Mouse (Mus musculus): ENCODE measurements around the gene Zfp526. TPM values are rescaled to one million over a fixed set of nuclear protein-coding genes. Genes with fewer than 3 reads are reported as not detected.
A peak's percentile ranks its signal among the peaks of the same experiment; 100 is the strongest.

Zfp526 gene
- polyA plus RNA-seq, 1 experiment from 2014 or later = 2.9 TPM

DNA sequence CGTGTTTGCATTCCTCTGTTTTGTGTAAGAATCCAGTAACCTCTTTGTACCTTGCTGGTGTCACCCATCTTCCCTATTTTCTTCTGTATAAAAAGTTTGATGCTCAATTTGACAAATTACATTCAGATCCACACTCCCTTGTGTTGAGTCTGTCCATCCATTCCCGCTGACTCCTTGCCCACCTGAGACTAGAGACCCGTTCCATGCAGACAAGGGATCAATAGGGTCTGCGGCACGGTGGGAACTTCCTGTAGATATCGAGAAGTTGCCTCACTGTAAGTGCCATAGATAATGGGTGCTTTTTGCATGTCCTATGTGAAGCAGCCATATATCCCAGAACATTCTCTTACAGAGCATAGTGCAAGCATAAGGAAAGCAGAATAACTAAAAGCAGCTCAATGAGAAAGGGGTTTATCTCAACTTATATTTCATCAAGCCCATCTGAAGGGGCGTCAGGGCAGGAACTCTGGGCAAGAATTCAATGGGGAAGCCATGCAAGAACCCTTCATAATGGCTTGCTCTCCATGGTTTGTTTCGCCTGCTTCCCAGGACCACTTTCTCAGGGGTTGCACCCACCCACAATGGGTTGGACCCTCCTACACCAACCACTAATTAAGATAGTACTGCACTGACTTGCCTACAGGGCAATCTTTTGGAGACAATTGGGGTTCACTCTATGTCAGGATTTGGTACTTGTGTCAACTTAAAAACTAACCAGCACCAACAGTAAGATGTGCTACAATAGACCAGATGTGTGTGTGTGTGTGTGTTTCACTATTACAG, 45.1 kb downstream of the Zfp526 start:
- Histone ChIP-seq H3K9ac (no peak overlapping the region), H3K36me3 (peaks cover 7% of the 10 kb centered on the region), H3K27ac (no peak overlapping the region), H3K4me2 (replicated peaks) (peak overlapping the region; percentile 58), H3K9me3 (no peaks in the 10 kb centered on the region), H3K27me3 (replicated peaks) (no peaks in the 10 kb centered on the region; the same call in 1 of the 2 replicates), H3K4me3 (no peak overlapping the region), H3K4me1 (peaks cover 21% of the 10 kb centered on the region)
- 87% methylated on average over 8 of the region's 8 CpGs for WGBS
- ATAC-seq (ENCODE audit: low FRiP score, low read depth) = no peak

DNA sequence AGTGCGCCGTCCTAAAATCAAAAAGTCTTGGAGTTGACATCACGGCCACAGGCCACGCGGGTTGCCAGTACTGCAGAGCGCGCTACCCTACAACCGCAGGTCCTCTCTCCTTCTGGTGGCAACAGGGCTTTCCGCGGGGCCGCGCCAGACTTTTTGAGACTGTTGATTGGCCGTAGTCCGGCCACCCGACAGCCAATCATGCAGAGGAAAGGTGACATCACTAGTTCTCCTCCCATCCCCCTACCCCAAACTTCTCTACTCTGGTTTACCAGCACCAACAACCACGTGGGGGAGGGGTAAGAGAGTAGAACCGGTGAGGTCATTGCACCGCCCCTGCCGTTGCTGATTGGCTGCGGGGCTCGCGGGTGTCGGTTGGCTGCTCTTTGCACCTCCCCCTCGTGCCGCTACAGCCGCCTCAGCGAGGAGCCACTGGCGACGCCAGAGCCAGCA, 46.1 kb downstream of the Zfp526 start, which contains the start of gene Cic:
TSS of gene Cic (plus strand) at position 404 of the 450 bp plus-strand sequence.
- no peaks in the 10 kb centered on the region for H3K9me3 ChIP-seq
- peak within 1 kb of the TSS; percentile 82 for H3K4me3 ChIP-seq
- H3K4me2 ChIP-seq (replicated peaks) = peak within 1 kb of the TSS; percentile 80
- ATAC-seq (ENCODE audit: low FRiP score, low read depth) = peak; percentile 89
- peaks cover 21% of the 10 kb centered on the region for H3K4me1 ChIP-seq
- under 1% methylated on average over 29 of the region's 29 CpGs for WGBS
- H3K36me3 ChIP-seq = peaks cover 16% of the 10 kb centered on the region
- no peaks in the 10 kb centered on the region; the same call in 1 of the 2 replicates for H3K27me3 ChIP-seq (replicated peaks)
- H3K9ac ChIP-seq = peak within 1 kb of the TSS; percentile 84
- H3K27ac ChIP-seq = peak within 1 kb of the TSS; percentile 75

- H3K27ac ChIP-seq = peak overlapping the region; percentile 75
- peak; percentile 95 for ATAC-seq (ENCODE audit: low FRiP score, low read depth)
- no peaks in the 10 kb centered on the region; the same call in 1 of the 2 replicates for H3K27me3 ChIP-seq (replicated peaks)
- peak overlapping the region; percentile 80 for H3K4me2 ChIP-seq (replicated peaks)
- H3K4me1 ChIP-seq = peaks cover 21% of the 10 kb centered on the region
- H3K36me3 ChIP-seq = peaks cover 22% of the 10 kb centered on the region
- H3K9me3 ChIP-seq = no peaks in the 10 kb centered on the region
- peak overlapping the region; percentile 84 for H3K9ac ChIP-seq
- peak overlapping the region; percentile 82 for H3K4me3 ChIP-seq
- under 1% methylated on average over 33 of the region's 33 CpGs for WGBS
These were observed 46.7 kb downstream of the Zfp526 start for GRCm38 (mm10) chr7:25267751-25268463.

DNA sequence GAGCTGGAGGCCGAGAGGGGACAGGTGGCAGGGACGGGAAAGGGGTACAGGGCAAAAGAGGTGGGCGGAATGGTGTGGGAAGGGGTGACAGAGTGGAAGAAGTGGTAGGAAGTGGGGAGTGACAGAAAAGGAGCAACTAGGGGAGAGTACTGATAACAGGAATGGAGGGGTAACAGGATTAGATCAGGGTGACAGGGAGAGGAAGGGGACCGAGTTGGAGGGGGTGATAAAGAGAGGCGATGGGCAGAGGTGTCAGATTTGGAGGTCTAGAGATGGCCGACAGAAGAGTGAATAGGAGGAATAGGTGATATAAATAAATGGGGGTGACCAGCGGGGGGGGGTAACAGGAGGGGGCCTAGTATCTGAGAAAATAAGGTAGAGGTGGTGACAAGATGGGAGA, 47.4 kb downstream of the Zfp526 start:
- H3K9ac ChIP-seq = peak overlapping the region; percentile 84
- ATAC-seq (ENCODE audit: low FRiP score, low read depth) = no peak
- peaks cover 29% of the 10 kb centered on the region for H3K36me3 ChIP-seq
- H3K9me3 ChIP-seq = no peaks in the 10 kb centered on the region
- H3K4me2 ChIP-seq (replicated peaks) = peak overlapping the region; percentile 80
- H3K27me3 ChIP-seq (replicated peaks) = no peaks in the 10 kb centered on the region; the same call in 1 of the 2 replicates
- H3K4me1 ChIP-seq = peaks cover 21% of the 10 kb centered on the region
- peak overlapping the region; percentile 82 for H3K4me3 ChIP-seq
- H3K27ac ChIP-seq = peak overlapping the region; percentile 75; the same call in 1 of the 2 replicates
- WGBS = 4% methylated on average over 7 of the region's 7 CpGs

GRCm38 (mm10) chr7:25269029-25269428, 47.8 kb downstream of the Zfp526 start:
- Histone ChIP-seq H3K27me3 (replicated peaks) (no peaks in the 10 kb centered on the region; the same call in 1 of the 2 replicates), H3K27ac (no peak overlapping the region), H3K4me3 (peak overlapping the region; percentile 82), H3K4me1 (peaks cover 21% of the 10 kb centered on the region), H3K9ac (peak overlapping the region; percentile 84), H3K9me3 (no peaks in the 10 kb centered on the region), H3K4me2 (replicated peaks) (peak overlapping the region; percentile 80), H3K36me3 (peaks cover 32% of the 10 kb centered on the region)
- WGBS = 53% methylated on average over 4 of the region's 4 CpGs
- no peak for ATAC-seq (ENCODE audit: low FRiP score, low read depth)

DNA sequence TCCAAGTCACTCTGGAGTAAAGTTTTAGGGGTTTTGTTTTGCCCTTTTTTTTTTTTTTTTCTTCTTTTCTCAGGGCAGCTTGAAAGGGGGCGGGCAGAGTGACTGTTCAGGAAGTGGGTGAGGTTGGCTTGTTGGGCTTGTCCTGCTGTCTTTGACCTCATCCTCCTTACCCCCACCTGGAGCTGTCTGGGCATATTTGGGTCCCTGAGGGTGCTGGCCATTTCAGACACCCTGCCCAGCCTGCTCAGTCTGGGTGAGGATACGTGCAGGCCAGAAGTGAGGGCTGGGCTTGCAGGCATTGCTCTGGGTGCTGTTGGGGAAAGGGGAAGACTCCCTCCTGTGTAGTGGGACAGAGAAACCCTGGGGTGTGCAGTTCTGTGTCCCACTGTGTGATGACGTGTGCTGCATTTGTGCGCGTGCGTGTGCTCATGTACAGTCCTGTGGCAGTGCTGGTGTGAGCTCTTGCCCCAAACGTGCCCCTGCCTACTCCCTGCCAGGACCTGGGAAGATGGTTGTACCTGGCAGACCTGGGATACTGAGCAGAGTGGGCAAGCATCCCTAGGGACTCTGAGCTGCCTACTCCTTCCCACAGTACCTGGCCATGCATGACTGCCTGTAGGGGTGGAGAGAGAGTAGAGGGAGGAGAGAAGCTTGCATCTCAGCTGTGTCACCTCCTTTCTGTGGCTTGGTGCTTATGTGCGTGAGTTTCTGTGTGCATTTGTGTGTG, 48.5 kb downstream of the Zfp526 start:
- Histone ChIP-seq H3K4me3 (peak overlapping the region; percentile 9), H3K9ac (peak overlapping the region; percentile 84; the same call in 1 of the 2 replicates), H3K27me3 (replicated peaks) (no peaks in the 10 kb centered on the region; the same call in 1 of the 2 replicates), H3K4me2 (replicated peaks) (peak overlapping the region; percentile 80), H3K27ac (no peak overlapping the region), H3K4me1 (peaks cover 28% of the 10 kb centered on the region), H3K36me3 (peaks cover 32% of the 10 kb centered on the region), H3K9me3 (no peaks in the 10 kb centered on the region)
- no peak for ATAC-seq (ENCODE audit: low FRiP score, low read depth)
- 90% methylated on average over 8 of the region's 8 CpGs for WGBS

GRCm38 (mm10) chr7:25270652-25271633, 49.7 kb downstream of the Zfp526 start:
- Histone ChIP-seq H3K27ac (no peak overlapping the region), H3K9me3 (no peaks in the 10 kb centered on the region), H3K4me3 (no peak overlapping the region), H3K4me1 (peaks cover 39% of the 10 kb centered on the region), H3K9ac (no peak overlapping the region), H3K4me2 (replicated peaks) (peak overlapping the region; percentile 80; the same call in 1 of the 2 replicates), H3K27me3 (replicated peaks) (no peaks in the 10 kb centered on the region), H3K36me3 (peaks cover 32% of the 10 kb centered on the region)
- no peak for ATAC-seq (ENCODE audit: low FRiP score, low read depth)
- whole genome bisulfite sequencing = 91% methylated on average over 35 of the region's 35 CpGs

- ATAC-seq (ENCODE audit: low FRiP score, low read depth) = no peak
- no peak overlapping the region for H3K27ac ChIP-seq
- H3K9ac ChIP-seq = no peak overlapping the region
- H3K27me3 ChIP-seq (replicated peaks) = no peaks in the 10 kb centered on the region
- H3K4me1 ChIP-seq = peaks cover 40% of the 10 kb centered on the region
- H3K4me2 ChIP-seq (replicated peaks) = no peak overlapping the region
- peaks cover 32% of the 10 kb centered on the region for H3K36me3 ChIP-seq
- H3K9me3 ChIP-seq = no peaks in the 10 kb centered on the region
- H3K4me3 ChIP-seq = 0 out of 2 replicates have a peak overlapping the region, but pooled peaks have one; percentile 7
- WGBS = 90% methylated on average over 30 of the region's 30 CpGs
These were observed 50.6 kb downstream of the Zfp526 start for GRCm38 (mm10) chr7:25271651-25272444.

DNA sequence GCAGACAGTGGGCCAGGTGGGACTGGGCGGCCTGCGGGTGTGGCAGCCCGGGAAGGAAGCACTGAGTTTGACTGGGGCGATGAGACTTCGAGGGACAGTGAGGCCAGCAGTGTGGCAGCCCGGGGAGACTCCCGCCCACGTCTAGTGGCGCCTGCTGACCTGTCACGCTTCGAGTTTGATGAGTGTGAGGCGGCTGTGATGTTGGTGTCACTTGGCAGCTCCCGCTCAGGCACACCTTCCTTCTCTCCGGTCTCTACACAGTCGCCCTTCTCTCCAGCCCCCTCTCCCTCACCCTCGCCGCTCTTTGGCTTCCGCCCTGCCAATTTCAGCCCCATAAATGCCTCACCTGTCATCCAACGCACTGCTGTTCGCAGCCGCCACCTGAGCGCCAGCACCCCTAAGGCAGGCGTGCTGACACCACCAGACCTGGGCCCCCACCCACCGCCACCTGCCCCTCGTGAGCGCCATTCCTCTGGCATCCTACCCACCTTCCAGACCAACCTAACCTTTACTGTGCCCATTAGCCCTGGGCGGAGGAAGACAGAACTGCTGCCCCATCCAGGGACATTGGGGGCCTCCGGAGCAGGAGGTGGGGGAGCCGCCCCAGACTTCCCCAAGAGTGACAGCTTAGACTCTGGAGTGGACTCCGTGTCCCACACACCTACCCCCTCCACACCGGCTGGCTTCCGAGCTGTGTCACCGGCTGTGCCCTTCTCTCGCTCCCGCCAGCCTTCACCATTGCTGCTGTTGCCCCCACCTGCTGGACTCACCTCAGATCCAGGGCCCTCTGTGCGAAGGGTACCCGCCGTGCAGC, 51.4 kb downstream of the Zfp526 start:
- peaks cover 42% of the 10 kb centered on the region for H3K4me1 ChIP-seq

More for the DNA sequence above, 51.4 kb downstream of the Zfp526 start:
- Histone ChIP-seq H3K27ac (no peak overlapping the region), H3K9ac (no peak overlapping the region), H3K4me3 (0 out of 2 replicates have a peak overlapping the region, but pooled peaks have one; percentile 7), H3K9me3 (no peaks in the 10 kb centered on the region), H3K4me2 (replicated peaks) (peak overlapping the region; percentile 10; the same call in 1 of the 2 replicates), H3K27me3 (replicated peaks) (no peaks in the 10 kb centered on the region), H3K36me3 (peaks cover 32% of the 10 kb centered on the region)
- ATAC-seq (ENCODE audit: low FRiP score, low read depth) = no peak
- 89% methylated on average over 38 of the region's 38 CpGs for WGBS
